Mouse (Mus musculus) myocyte (in vitro differentiated cells): ENCODE results near the gene Alpk3. TPM values are rescaled to one million over a fixed set of nuclear protein-coding genes. Genes with fewer than 3 reads are reported as not detected.

ENCODE experiments used
- H3K27me3 ChIP-seq: one replicate; pipeline ENCODE4 v1.6.1; 2011; ENCODE audit not compliant: control insufficient read depth, insufficient read depth, insufficient read length
- H3K36me3 ChIP-seq: one replicate; pipeline ENCODE4 v1.6.1; 2011; ENCODE audit not compliant: control insufficient read depth, insufficient read depth
- H3K4me2 ChIP-seq: one replicate; pipeline ENCODE4 v1.6.1; 2011; ENCODE audit warnings: low read depth, control low read depth
- H3K4me3 ChIP-seq: one replicate; pipeline ENCODE4 v1.5.1; 2011; ENCODE audit warnings: mild to moderate bottlenecking, control low read depth, moderate library complexity
- H3K79me2 ChIP-seq: one replicate; pipeline ENCODE4 v1.6.1; 2011; ENCODE audit not compliant: control insufficient read depth, insufficient read depth
- H3ac ChIP-seq: one replicate; pipeline ENCODE4 v1.6.1; 2011; ENCODE audit not compliant: control insufficient read depth, insufficient read length
- CEBPB ChIP-seq: IDR thresholded peaks from 2 replicates; pipeline ENCODE4 v1.6.1; 2011; ENCODE audit warnings: mild to moderate bottlenecking, moderate library complexity; ENCODE audit not compliant: poor library complexity, insufficient read depth, severe bottlenecking
- E2F4 ChIP-seq: IDR thresholded peaks from one replicate; pipeline ENCODE4 v1.6.1; 2011; ENCODE audit warnings: mild to moderate bottlenecking, control low read depth, moderate library complexity; ENCODE audit not compliant: insufficient read depth
- MAX ChIP-seq: IDR thresholded peaks from one replicate; pipeline ENCODE4 v1.6.1; 2011; ENCODE audit warnings: low read depth, mild to moderate bottlenecking, control low read depth
- MYOD1 ChIP-seq, 3 experiments: IDR thresholded peaks; one replicate each; pipeline ENCODE4 v1.6.1; 2011; ENCODE audit warnings: control low read depth in 2 of 3, low read depth in 2 of 3, mild to moderate bottlenecking in 2 of 3, moderate library complexity in 1 of 3; ENCODE audit not compliant: insufficient read length in 2 of 3, control insufficient read depth in 1 of 3
- MYOG ChIP-seq, 3 experiments: IDR thresholded peaks; one replicate each; pipeline ENCODE4 v1.6.1; 2011; ENCODE audit warnings: control low read depth in 2 of 3, low read depth in 2 of 3, mild to moderate bottlenecking in 2 of 3; ENCODE audit not compliant: insufficient read length in 2 of 3, control insufficient read depth in 1 of 3, insufficient read depth in 1 of 3
- POLR2A ChIP-seq: IDR thresholded peaks from one replicate; pipeline ENCODE4 v1.6.1; 2011; ENCODE audit warnings: low read depth, mild to moderate bottlenecking, control low read depth, moderate library complexity; ENCODE audit not compliant: insufficient read length
- POLR2AphosphoS2 ChIP-seq: IDR thresholded peaks from one replicate; pipeline ENCODE4 v1.6.1; 2011; ENCODE audit warnings: low read depth, control low read depth; ENCODE audit not compliant: insufficient read length
- REST ChIP-seq: IDR thresholded peaks from one replicate; pipeline ENCODE4 v1.6.1; 2011; ENCODE audit warnings: mild to moderate bottlenecking, control low read depth, moderate library complexity; ENCODE audit not compliant: insufficient read depth, insufficient read length
- SRF ChIP-seq: IDR thresholded peaks from one replicate; pipeline ENCODE4 v1.6.1; 2011; ENCODE audit warnings: low read depth; ENCODE audit not compliant: control insufficient read depth, insufficient read length
- TCF12 ChIP-seq: IDR thresholded peaks from one replicate; pipeline ENCODE4 v1.6.1; 2011; ENCODE audit warnings: mild to moderate bottlenecking, control low read depth; ENCODE audit not compliant: poor library complexity, insufficient read depth, severe bottlenecking
- TCF3 ChIP-seq: IDR thresholded peaks from one replicate; pipeline ENCODE4 v1.6.1; 2011; ENCODE audit warnings: low read depth, control low read depth; ENCODE audit not compliant: insufficient read length
- USF1 ChIP-seq: IDR thresholded peaks from one replicate; pipeline ENCODE4 v1.6.1; 2011; ENCODE audit warnings: low read depth, mild to moderate bottlenecking, control low read depth, moderate library complexity
- polyA plus RNA-seq: library from polyadenylated mRNA; unstranded; fragments of >200 nt; fragmentation: generic; extraction: Trizol; gene quantifications from one replicate; pipeline ENCODE4 v1.2.1, GENCODE M21; 2012; ENCODE audit warnings: missing spikeins

Gene Alpk3
- polyA plus RNA-seq, 1 experiment, result 22.4 TPM

DNA sequence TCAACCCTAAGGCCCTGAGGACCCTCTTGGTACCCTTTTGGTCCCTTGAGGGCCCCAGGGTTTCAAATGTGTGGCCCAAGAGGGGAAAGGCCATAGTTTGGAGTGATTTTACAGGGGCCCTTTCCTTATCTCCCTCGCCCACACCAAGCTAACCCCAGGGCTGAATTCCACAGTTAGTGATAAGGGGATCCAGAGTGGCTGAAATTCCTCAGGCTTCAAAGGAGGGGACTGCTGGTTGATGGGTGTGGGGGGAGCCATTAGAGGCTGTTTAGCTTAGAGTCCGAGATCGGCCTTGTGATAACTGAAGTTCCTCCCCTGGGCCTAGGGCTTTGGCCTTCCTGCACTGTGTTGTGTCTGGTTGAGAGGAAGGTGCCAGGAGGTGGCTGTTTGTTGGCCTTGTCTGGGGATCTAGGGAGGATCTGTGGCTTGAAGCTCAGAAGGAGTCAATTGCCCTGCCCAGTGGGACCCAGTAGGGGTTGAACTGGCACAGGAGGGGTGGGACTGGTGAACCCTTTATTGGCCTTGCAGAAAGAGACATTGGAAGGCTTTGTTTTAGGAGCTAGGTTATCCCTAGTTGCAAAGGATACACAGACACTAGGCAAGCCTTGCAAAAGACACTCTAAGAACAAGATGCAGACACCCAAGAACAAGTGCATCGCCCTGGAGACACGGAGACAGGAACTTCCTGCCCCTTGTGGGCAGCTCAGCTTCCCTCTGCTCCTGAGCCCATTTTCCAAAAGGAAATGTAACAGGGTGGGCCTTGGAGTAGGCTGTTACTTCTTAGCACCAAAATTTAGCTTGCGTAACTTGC is 706 bp downstream of the Alpk3 start:
- Histone ChIP-seq H3K79me2 (no peaks in the 10 kb centered on the region), H3K4me3 (peak overlapping the region; percentile 14), H3K4me2 (peak overlapping the region; percentile 48), H3ac (no peak overlapping the region), H3K27me3 (no peaks in the 10 kb centered on the region), H3K36me3 (no peaks in the 10 kb centered on the region)
- TF ChIP-seq USF1, result no peak
- TF ChIP-seq POLR2A, result no peak
- no peak for TF ChIP-seq TCF12
- TF ChIP-seq E2F4, result no peak
- no peak for TF ChIP-seq MYOD1 (IDR thresholded peaks at IDR 0.05; ENCODE audit: control insufficient read depth in 1 of 3, insufficient read length in 2 of 3, low read depth in 2 of 3)
- TF ChIP-seq REST, result no peak
- TF ChIP-seq MYOG (IDR thresholded peaks at IDR 0.05; ENCODE audit: control insufficient read depth in 1 of 3, insufficient read depth in 1 of 3, insufficient read length in 2 of 3, low read depth in 2 of 3), result no peak
- no peak for TF ChIP-seq TCF3
- TF ChIP-seq SRF, result no peak
- no peak for TF ChIP-seq POLR2AphosphoS2
- TF ChIP-seq CEBPB, result no peak
- TF ChIP-seq MAX, result no peak

DNA sequence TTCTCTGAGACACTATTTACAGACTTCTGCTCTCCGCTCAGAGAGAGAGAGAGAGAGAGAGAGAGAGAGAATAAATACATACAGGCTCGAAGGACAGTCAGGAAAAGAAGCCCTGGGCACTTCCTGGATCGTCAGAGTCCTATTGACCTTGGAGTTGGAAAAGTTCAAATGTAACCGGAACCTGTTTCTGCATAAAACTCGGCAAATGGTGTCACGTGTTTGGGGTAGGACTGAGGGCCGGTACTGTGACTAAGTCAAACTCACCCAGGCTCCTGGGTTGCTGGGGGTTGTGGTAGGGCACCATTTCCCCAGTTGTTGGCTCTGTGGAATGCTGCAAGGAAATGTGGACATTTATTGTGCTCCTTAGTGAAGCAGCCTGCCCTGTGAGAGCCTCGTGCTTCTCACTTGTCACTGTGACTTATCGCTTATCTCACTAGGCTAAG is 1.3 kb downstream of the Alpk3 start:
- H3K4me2 ChIP-seq, result peak overlapping the region; percentile 50

DNA sequence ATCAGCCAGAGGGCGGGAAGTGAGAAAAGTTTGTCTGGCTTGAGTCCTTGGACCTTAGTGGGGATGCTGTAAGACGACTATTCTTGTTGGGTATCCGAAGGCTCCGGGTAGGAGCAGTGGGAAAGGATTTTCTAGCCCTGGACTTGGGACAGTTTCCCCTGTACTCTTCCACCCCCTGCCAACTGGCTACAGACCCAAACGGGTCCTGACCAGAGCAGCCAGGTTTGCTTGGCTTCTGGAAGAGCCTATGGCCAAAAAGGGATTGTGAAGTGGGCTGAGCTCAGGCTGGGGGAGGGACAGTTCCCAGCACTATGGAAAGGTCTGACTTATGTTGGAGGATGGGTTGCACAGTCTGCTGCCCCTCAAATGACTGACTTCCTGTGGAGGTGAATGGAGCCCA is 2.0 kb downstream of the Alpk3 start:
- no peak overlapping the region for H3ac ChIP-seq
- H3K4me2 ChIP-seq, result peak overlapping the region; percentile 50
- H3K79me2 ChIP-seq, result no peaks in the 10 kb centered on the region
- peak overlapping the region; percentile 14 for H3K4me3 ChIP-seq
- no peak for TF ChIP-seq MYOD1 (IDR thresholded peaks at IDR 0.05; ENCODE audit: control insufficient read depth in 1 of 3, insufficient read length in 2 of 3, low read depth in 2 of 3)
- no peak for TF ChIP-seq E2F4
- no peak for TF ChIP-seq TCF12
- no peak for TF ChIP-seq REST
- TF ChIP-seq SRF, result no peak
- no peak for TF ChIP-seq POLR2AphosphoS2
- no peak for TF ChIP-seq POLR2A
- TF ChIP-seq MYOG (IDR thresholded peaks at IDR 0.05; ENCODE audit: control insufficient read depth in 1 of 3, insufficient read depth in 1 of 3, insufficient read length in 2 of 3, low read depth in 2 of 3), result no peak
- TF ChIP-seq MAX, result no peak
- TF ChIP-seq USF1, result no peak
- H3K27me3 ChIP-seq, result no peaks in the 10 kb centered on the region
- no peaks in the 10 kb centered on the region for H3K36me3 ChIP-seq

More for the DNA sequence above, 1.3 kb downstream of the Alpk3 start:
- Histone ChIP-seq H3K79me2 (no peaks in the 10 kb centered on the region), H3K27me3 (no peaks in the 10 kb centered on the region), H3K36me3 (no peaks in the 10 kb centered on the region), H3K4me3 (peak overlapping the region; percentile 14), H3ac (no peak overlapping the region)
- TF ChIP-seq MAX (no peak), TCF3 (no peak), POLR2AphosphoS2 (no peak), USF1 (peak; percentile 17), TCF12 (no peak), MYOD1 (IDR thresholded peaks at IDR 0.05; ENCODE audit: control insufficient read depth in 1 of 3, insufficient read length in 2 of 3, low read depth in 2 of 3) (no peak), REST (no peak), CEBPB (no peak), E2F4 (no peak), SRF (no peak), MYOG (IDR thresholded peaks at IDR 0.05; ENCODE audit: control insufficient read depth in 1 of 3, insufficient read depth in 1 of 3, insufficient read length in 2 of 3, low read depth in 2 of 3) (peak in 1 of 3 experiments; percentile 9), POLR2A (no peak)

DNA sequence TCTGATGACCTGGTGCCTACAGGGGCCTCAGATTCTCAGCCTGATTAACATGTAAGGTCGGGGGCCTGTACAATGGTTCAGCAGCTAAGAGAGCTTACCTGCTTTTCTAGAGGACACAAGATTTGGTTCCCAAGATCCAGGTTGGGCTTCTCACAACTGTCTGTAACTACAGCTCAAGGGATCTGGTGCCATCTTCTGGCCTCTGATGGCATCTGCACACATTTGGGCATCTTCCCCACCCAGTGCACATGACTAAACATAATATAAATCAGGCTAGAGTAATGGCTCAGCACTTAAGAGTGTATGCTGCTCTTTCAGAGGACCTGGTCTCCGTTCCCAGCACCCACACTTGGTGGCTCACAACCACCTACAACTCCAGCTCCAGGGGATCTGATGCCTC is 3.5 kb downstream of the Alpk3 start:
- TF ChIP-seq REST (no peak), USF1 (peak; percentile 15)
- H3K4me2 ChIP-seq, result no peak overlapping the region
- H3K27me3 ChIP-seq, result no peaks in the 10 kb centered on the region
- no peak overlapping the region for H3K4me3 ChIP-seq
- no peak overlapping the region for H3ac ChIP-seq
- no peaks in the 10 kb centered on the region for H3K79me2 ChIP-seq
- H3K36me3 ChIP-seq, result no peaks in the 10 kb centered on the region

DNA sequence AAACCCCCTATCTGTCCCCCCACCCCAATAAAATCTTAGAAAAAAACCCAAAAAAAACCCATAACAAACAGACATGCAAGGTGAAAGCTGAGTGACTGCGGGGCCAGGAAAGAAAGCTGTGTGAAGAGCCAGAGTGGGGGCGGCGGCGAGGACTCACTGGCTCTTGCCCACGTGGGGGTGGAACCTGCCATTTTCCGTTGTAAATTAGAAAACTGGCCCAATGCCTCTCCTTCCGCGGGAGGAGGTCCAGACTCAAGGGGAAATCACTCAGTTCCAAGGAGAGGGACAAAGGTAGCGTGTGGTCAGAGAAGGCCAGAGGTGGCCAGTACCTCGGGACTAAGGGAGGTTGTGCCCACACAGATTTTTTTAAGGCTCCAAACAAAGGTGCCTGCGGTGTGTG is 4.5 kb downstream of the Alpk3 start:
- H3K4me2 ChIP-seq, result no peak overlapping the region
- H3K4me3 ChIP-seq, result no peak overlapping the region
- H3K79me2 ChIP-seq, result no peaks in the 10 kb centered on the region
- TF ChIP-seq USF1 (no peak), TCF3 (no peak), POLR2A (no peak), POLR2AphosphoS2 (no peak), MYOD1 (IDR thresholded peaks at IDR 0.05; ENCODE audit: control insufficient read depth in 1 of 3, insufficient read length in 2 of 3, low read depth in 2 of 3) (no peak), REST (no peak), E2F4 (no peak), SRF (no peak), TCF12 (no peak), MYOG (IDR thresholded peaks at IDR 0.05; ENCODE audit: control insufficient read depth in 1 of 3, insufficient read depth in 1 of 3, insufficient read length in 2 of 3, low read depth in 2 of 3) (no peak)
- H3K27me3 ChIP-seq, result no peaks in the 10 kb centered on the region
- H3ac ChIP-seq, result no peak overlapping the region
- H3K36me3 ChIP-seq, result no peaks in the 10 kb centered on the region
